Mouse (Mus musculus): ENCODE results near the gene Psat1.

The Psat1 gene

GRCm38 (mm10) chr19:15924181-15924865, 22.8 kb downstream of the Psat1 start:
- peak; percentile 47 for DNase-seq (ENCODE audit: low spot score)

GRCm38 (mm10) chr19:15923426-15923825, 23.7 kb downstream of the Psat1 start:
- DNase-seq (ENCODE audit: low spot score) = peak; percentile 28

- DNase-seq (ENCODE audit: low spot score) = no peak
These were observed 27.8 kb downstream of the Psat1 start for GRCm38 (mm10) chr19:15919336-15919735.

- DNase-seq (ENCODE audit: low spot score) = no peak
These were observed 29.0 kb downstream of the Psat1 start for GRCm38 (mm10) chr19:15918111-15918510.

- no peak for DNase-seq (ENCODE audit: low spot score)
These were observed 33.7 kb downstream of the Psat1 start for GRCm38 (mm10) chr19:15913249-15913997.

- DNase-seq (ENCODE audit: low spot score) = no peak
These were observed 35.7 kb downstream of the Psat1 start for GRCm38 (mm10) chr19:15911441-15911840.

GRCm38 (mm10) chr19:15910987-15911386, 36.1 kb downstream of the Psat1 start:
- no peak for DNase-seq (ENCODE audit: low spot score)

GRCm38 (mm10) chr19:15910488-15910887, 36.6 kb downstream of the Psat1 start:
- no peak for DNase-seq (ENCODE audit: low spot score)

GRCm38 (mm10) chr19:15908016-15908415, 39.1 kb downstream of the Psat1 start:
- no peak for DNase-seq (ENCODE audit: low spot score)

GRCm38 (mm10) chr19:15904734-15905133, 42.4 kb downstream of the Psat1 start:
- no peak for DNase-seq (ENCODE audit: low spot score)

- no peak for DNase-seq (ENCODE audit: low spot score)
These were observed 43.3 kb downstream of the Psat1 start for GRCm38 (mm10) chr19:15903508-15904480.

- DNase-seq (ENCODE audit: low spot score) = no peak
These were observed 51.5 kb downstream of the Psat1 start for GRCm38 (mm10) chr19:15895681-15896080.

- DNase-seq (ENCODE audit: low spot score) = no peak
These were observed 55.0 kb downstream of the Psat1 start for GRCm38 (mm10) chr19:15892146-15892545.

GRCm38 (mm10) chr19:15888466-15888865, 58.7 kb downstream of the Psat1 start:
- no peak for DNase-seq (ENCODE audit: low spot score)

- no peak for DNase-seq (ENCODE audit: low spot score)
These were observed 64.3 kb downstream of the Psat1 start for GRCm38 (mm10) chr19:15882705-15883426.

GRCm38 (mm10) chr19:15880731-15881130, 66.4 kb downstream of the Psat1 start:
- no peak for DNase-seq (ENCODE audit: low spot score)

GRCm38 (mm10) chr19:15879271-15879670, 67.9 kb downstream of the Psat1 start:
- no peak for DNase-seq (ENCODE audit: low spot score)

- DNase-seq (ENCODE audit: low spot score) = no peak
These were observed 78.1 kb downstream of the Psat1 start for GRCm38 (mm10) chr19:15868865-15869698.

GRCm38 (mm10) chr19:15866851-15867250, 80.3 kb downstream of the Psat1 start:
- peak; percentile 14 for DNase-seq (ENCODE audit: low spot score)

- no peak for DNase-seq (ENCODE audit: low spot score)
These were observed 81.0 kb downstream of the Psat1 start for GRCm38 (mm10) chr19:15866126-15866525.

- DNase-seq (ENCODE audit: low spot score) = no peak
These were observed 81.7 kb downstream of the Psat1 start for GRCm38 (mm10) chr19:15865431-15865830.

Data from urinary bladder, postnatal 25 days (tissue).